Mouse (Mus musculus): Measurements from ENCODE around the gene Kti12.

DNA sequence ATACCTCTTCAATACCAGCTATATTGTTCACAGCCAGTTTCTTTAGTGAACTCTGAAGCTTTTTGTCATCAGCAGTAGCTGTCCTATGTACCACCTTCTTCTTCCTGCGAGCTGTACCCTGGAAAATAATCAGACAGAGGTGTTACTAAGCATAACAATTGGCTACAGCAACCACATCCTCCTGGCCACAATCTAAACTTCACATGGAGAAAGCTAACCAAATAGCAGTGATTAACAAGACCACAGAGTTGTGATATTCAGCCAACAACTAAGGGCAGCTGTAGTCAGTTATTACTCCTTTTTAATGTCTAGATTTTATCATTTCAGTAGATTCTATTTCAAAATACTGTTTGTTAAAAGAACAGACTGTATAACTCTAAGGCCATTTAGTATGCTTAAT is 21.5 kb upstream of the Kti12 start:
- TF ChIP-seq MAFK (IDR thresholded peaks at IDR 0.05; ENCODE audit: insufficient read depth, low read depth, low read length), result no peak
- TF ChIP-seq CHD2 (IDR thresholded peaks at IDR 0.05; ENCODE audit: low read depth, low read length), result no peak
- TF ChIP-seq ZC3H11A (IDR thresholded peaks at IDR 0.05; ENCODE audit: borderline replicate concordance, low read depth, low read length), result no peak
- TF ChIP-seq ZNF384 (IDR thresholded peaks at IDR 0.05; ENCODE audit: low read depth, low read length), result no peak
- TF ChIP-seq HCFC1 (IDR thresholded peaks at IDR 0.05; ENCODE audit: borderline replicate concordance, insufficient read depth, low read length), result no peak

All from ES-E14 (cell line).